Mouse (Mus musculus) forebrain, embryonic 16.5 days (tissue): Measurements from ENCODE around the gene Nfix. TPM values are rescaled to one million over a fixed set of nuclear protein-coding genes. Genes with fewer than 3 reads are reported as not detected.

Experiments
- ATAC-seq: fragments of 200-750 bp; cut with Nextera tagmentation; 2 replicates; pipeline ENCODE4 v1.8.0; 2017; ENCODE audit warnings: mild to moderate bottlenecking, moderate library complexity
- H3K27ac ChIP-seq: fragments of 300-500 bp; sonication (generic); 2 replicates; pipeline ENCODE4 v1.5.1; 2014; ENCODE audit warnings: low read length, control low read depth
- H3K27me3 ChIP-seq: fragments of 300-500 bp; sonication (generic); replicated peaks from 2 replicates; pipeline ENCODE4 v1.6.1; 2014; ENCODE audit warnings: low read length; ENCODE audit not compliant: control insufficient read depth, insufficient read depth
- H3K36me3 ChIP-seq: fragments of 300-500 bp; sonication (generic); 2 replicates; pipeline ENCODE4 v1.6.1; 2014; ENCODE audit not compliant: control insufficient read depth, insufficient read depth
- H3K4me1 ChIP-seq: fragments of 300-500 bp; sonication (generic); replicated peaks from 2 replicates; pipeline ENCODE4 v1.6.1; 2014; ENCODE audit warnings: low read length; ENCODE audit not compliant: control insufficient read depth, insufficient read depth
- H3K4me2 ChIP-seq: fragments of 300-500 bp; sonication (generic); 2 replicates; pipeline ENCODE4 v1.6.1; 2014; ENCODE audit warnings: mild to moderate bottlenecking, low read length, control low read depth
- H3K4me3 ChIP-seq: fragments of 300-500 bp; sonication (generic); replicated peaks from 2 replicates; pipeline ENCODE4 v1.5.1; 2014; ENCODE audit warnings: mild to moderate bottlenecking, low read length, control low read depth
- H3K9ac ChIP-seq: fragments of 300-500 bp; sonication (generic); replicated peaks from 2 replicates; pipeline ENCODE4 v1.6.1; 2014; ENCODE audit warnings: low read depth, low read length, control low read depth
- H3K9me3 ChIP-seq: fragments of 300-500 bp; sonication (generic); 2 replicates; pipeline ENCODE4 v1.6.1; 2016; ENCODE audit warnings: low read length; ENCODE audit not compliant: control insufficient read depth
- WGBS: fragments of 180-500 bp; shearing (Covaris S2); extraction: QIAGEN DNeasy Blood & Tissue Kit; methylation state at CpG from one replicate; pipeline ENCODE4 v1.1.7; 2014; 5-methylcytosine and 5-hydroxymethylcytosine counted together
- polyA plus RNA-seq: library from polyadenylated mRNA; unstranded; fragments of >200 nt; fragmentation: Nextera tagmentation; extraction: Ambion mirVana; gene quantifications from 2 replicates; pipeline ENCODE4 v1.2.1, GENCODE M21; 2015

The Nfix gene
- polyA plus RNA-seq, 1 experiment from 2014 or later, result 440 TPM

GRCm38 (mm10) chr8:84738715-84739400 is 61.3 kb downstream of the Nfix start:
- Histone ChIP-seq H3K27me3 (no peaks in the 10 kb centered on the region), H3K4me3 (no peak overlapping the region), H3K4me1 (peaks cover 97% of the 10 kb centered on the region), H3K9me3 (no peaks in the 10 kb centered on the region), H3K27ac (peak overlapping the region; percentile 70), H3K36me3 (no peaks in the 10 kb centered on the region), H3K4me2 (no peak overlapping the region; the same call in 1 of the 2 replicates), H3K9ac (peak overlapping the region; percentile 52)
- 39% methylated on average over 10 of the region's 10 CpGs for WGBS
- ATAC-seq, result no peak

GRCm38 (mm10) chr8:84738266-84738665 is 61.9 kb downstream of the Nfix start:
- H3K4me3 ChIP-seq, result no peak overlapping the region
- H3K27me3 ChIP-seq, result no peaks in the 10 kb centered on the region
- H3K36me3 ChIP-seq, result no peaks in the 10 kb centered on the region
- peak overlapping the region; percentile 27 for H3K4me2 ChIP-seq
- H3K9ac ChIP-seq, result peak overlapping the region; percentile 52
- H3K27ac ChIP-seq, result peak overlapping the region; percentile 70
- 6% methylated on average over 10 of the region's 10 CpGs for WGBS
- H3K4me1 ChIP-seq, result peaks cover 96% of the 10 kb centered on the region
- H3K9me3 ChIP-seq, result no peaks in the 10 kb centered on the region
- ATAC-seq, result no peak

- no peaks in the 10 kb centered on the region for H3K9me3 ChIP-seq
- no peaks in the 10 kb centered on the region for H3K36me3 ChIP-seq
- ATAC-seq, result peak; percentile 46; the same call in 1 of the 2 replicates
- peaks cover 96% of the 10 kb centered on the region for H3K4me1 ChIP-seq
- 1% methylated on average over 16 of the region's 16 CpGs for WGBS
- H3K4me2 ChIP-seq, result peak overlapping the region; percentile 27
- H3K4me3 ChIP-seq, result no peak overlapping the region
- H3K27ac ChIP-seq, result peak overlapping the region; percentile 70
- H3K27me3 ChIP-seq, result no peaks in the 10 kb centered on the region
- H3K9ac ChIP-seq, result no peak overlapping the region; the same call in 1 of the 2 replicates
Measured at GRCm38 (mm10) chr8:84737608-84738007, 62.5 kb downstream of the Nfix start.

GRCm38 (mm10) chr8:84736521-84736920 is 63.6 kb downstream of the Nfix start:
- H3K9ac ChIP-seq, result peak overlapping the region; percentile 30
- no peak for ATAC-seq
- no peaks in the 10 kb centered on the region for H3K27me3 ChIP-seq
- H3K9me3 ChIP-seq, result no peaks in the 10 kb centered on the region
- H3K4me1 ChIP-seq, result peaks cover 96% of the 10 kb centered on the region
- H3K27ac ChIP-seq, result peak overlapping the region; percentile 39; the same call in 1 of the 2 replicates
- H3K4me2 ChIP-seq, result 0 out of 2 replicates have a peak overlapping the region, but pooled peaks have one; percentile 4
- H3K36me3 ChIP-seq, result no peaks in the 10 kb centered on the region
- 86% methylated on average over 4 of the region's 4 CpGs for WGBS
- no peak overlapping the region for H3K4me3 ChIP-seq

- H3K27me3 ChIP-seq, result no peaks in the 10 kb centered on the region
- no peaks in the 10 kb centered on the region for H3K36me3 ChIP-seq
- peaks cover 96% of the 10 kb centered on the region for H3K4me1 ChIP-seq
- H3K9ac ChIP-seq, result peak overlapping the region; percentile 33
- H3K4me3 ChIP-seq, result no peak overlapping the region
- peak overlapping the region; percentile 68 for H3K27ac ChIP-seq
- H3K9me3 ChIP-seq, result no peaks in the 10 kb centered on the region
- ATAC-seq, result no peak
- WGBS, result 40% methylated on average over 2 of the region's 2 CpGs
- no peak overlapping the region for H3K4me2 ChIP-seq
Measured at GRCm38 (mm10) chr8:84735597-84735996, 64.5 kb downstream of the Nfix start.

GRCm38 (mm10) chr8:84734680-84735079 is 65.5 kb downstream of the Nfix start:
- no peaks in the 10 kb centered on the region for H3K36me3 ChIP-seq
- no peaks in the 10 kb centered on the region for H3K27me3 ChIP-seq
- H3K4me1 ChIP-seq, result peaks cover 96% of the 10 kb centered on the region
- peak overlapping the region; percentile 68 for H3K27ac ChIP-seq
- H3K4me3 ChIP-seq, result no peak overlapping the region
- no peaks in the 10 kb centered on the region for H3K9me3 ChIP-seq
- WGBS, result 82% methylated on average over 2 of the region's 2 CpGs
- no peak for ATAC-seq
- H3K4me2 ChIP-seq, result no peak overlapping the region
- H3K9ac ChIP-seq, result no peak overlapping the region; the same call in 1 of the 2 replicates

- H3K4me2 ChIP-seq, result no peak overlapping the region
- no peaks in the 10 kb centered on the region for H3K9me3 ChIP-seq
- no peaks in the 10 kb centered on the region for H3K27me3 ChIP-seq
- no peak for ATAC-seq
- H3K4me3 ChIP-seq, result no peak overlapping the region
- H3K27ac ChIP-seq, result peak overlapping the region; percentile 68
- WGBS, result 63% methylated on average over 6 of the region's 6 CpGs
- peaks cover 95% of the 10 kb centered on the region for H3K4me1 ChIP-seq
- H3K36me3 ChIP-seq, result no peaks in the 10 kb centered on the region
- H3K9ac ChIP-seq, result 0 out of 2 replicates have a peak overlapping the region, but pooled peaks have one; percentile 14
Measured at GRCm38 (mm10) chr8:84733959-84734358, 66.2 kb downstream of the Nfix start.

- Histone ChIP-seq H3K9me3 (no peaks in the 10 kb centered on the region), H3K27me3 (no peaks in the 10 kb centered on the region), H3K4me2 (no peak overlapping the region), H3K9ac (peak overlapping the region; percentile 15; the same call in 1 of the 2 replicates), H3K4me3 (no peak overlapping the region), H3K27ac (peak overlapping the region; percentile 68), H3K4me1 (peaks cover 95% of the 10 kb centered on the region), H3K36me3 (no peaks in the 10 kb centered on the region)
- WGBS, result 49% methylated on average over 6 of the region's 6 CpGs
- ATAC-seq, result no peak
Measured at GRCm38 (mm10) chr8:84732996-84733395, 67.1 kb downstream of the Nfix start.

GRCm38 (mm10) chr8:84732545-84732944 is 67.6 kb downstream of the Nfix start:
- Histone ChIP-seq H3K27ac (peak overlapping the region; percentile 68), H3K9me3 (no peaks in the 10 kb centered on the region), H3K4me1 (peaks cover 94% of the 10 kb centered on the region), H3K9ac (no peak overlapping the region), H3K36me3 (no peaks in the 10 kb centered on the region), H3K4me2 (no peak overlapping the region), H3K4me3 (no peak overlapping the region), H3K27me3 (no peaks in the 10 kb centered on the region)
- WGBS, result 45% methylated on average over 5 of the region's 5 CpGs
- ATAC-seq, result no peak
